Mouse (Mus musculus): ENCODE results near the gene Prtg. TPM values are rescaled to one million over a fixed set of nuclear protein-coding genes. Genes with fewer than 3 reads are reported as not detected.
A peak's percentile ranks its signal among the peaks of the same experiment; 100 is the strongest.

Prtg gene
- total RNA-seq, 2 experiments from 2014 or later = 1.5 to 1.8 TPM

DNA sequence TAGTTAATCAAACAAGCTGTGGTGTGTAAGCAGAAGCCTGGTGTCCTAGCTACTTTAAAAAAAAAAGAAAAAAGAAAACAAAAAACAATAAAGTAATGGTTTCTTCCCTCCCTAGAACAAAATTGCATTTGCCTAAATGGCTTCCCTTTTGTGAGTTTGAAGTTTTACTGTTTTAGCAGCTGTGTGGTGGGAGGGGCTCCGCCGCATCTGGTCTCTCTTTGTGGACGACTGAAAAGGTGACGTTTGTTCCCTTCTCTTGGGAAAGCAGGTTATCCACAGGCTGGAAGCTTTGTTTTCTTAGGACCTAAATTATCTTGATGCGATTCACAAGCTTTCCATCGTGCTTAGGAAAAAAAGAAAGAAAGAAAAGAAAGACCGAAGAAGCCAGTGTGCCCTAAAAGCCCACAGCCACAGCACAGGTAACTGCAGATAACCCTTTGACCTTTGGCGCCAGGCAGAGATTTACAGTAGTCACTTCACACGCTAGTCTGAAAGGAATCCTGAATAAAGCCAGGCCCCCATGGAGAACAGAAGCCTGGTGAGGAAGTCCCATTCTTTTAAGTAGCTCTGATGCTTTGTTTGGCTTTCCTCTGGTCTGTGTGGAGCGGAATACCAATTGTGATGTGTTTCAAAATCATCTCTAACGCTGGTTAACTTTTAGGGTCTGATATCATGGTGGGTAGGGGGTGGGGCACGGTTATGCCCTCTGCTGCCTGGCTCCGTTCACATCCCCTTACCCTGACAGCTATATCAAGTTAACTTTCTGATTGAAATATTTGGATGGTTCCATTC lies 65.0 kb downstream of the Prtg start:
- H3K27ac ChIP-seq = no peak overlapping the region
- DNase-seq (ENCODE audit: extremely low spot score in 1 of 2, low spot score in 2 of 2) = no peak
- no peak overlapping the region; the same call in 1 of the 2 replicates for H3K4me3 ChIP-seq
- no peak for TF ChIP-seq CTCF (IDR thresholded peaks at IDR 0.05)
- intact Hi-C loops (cut with DNase I) = no loop called here

DNA sequence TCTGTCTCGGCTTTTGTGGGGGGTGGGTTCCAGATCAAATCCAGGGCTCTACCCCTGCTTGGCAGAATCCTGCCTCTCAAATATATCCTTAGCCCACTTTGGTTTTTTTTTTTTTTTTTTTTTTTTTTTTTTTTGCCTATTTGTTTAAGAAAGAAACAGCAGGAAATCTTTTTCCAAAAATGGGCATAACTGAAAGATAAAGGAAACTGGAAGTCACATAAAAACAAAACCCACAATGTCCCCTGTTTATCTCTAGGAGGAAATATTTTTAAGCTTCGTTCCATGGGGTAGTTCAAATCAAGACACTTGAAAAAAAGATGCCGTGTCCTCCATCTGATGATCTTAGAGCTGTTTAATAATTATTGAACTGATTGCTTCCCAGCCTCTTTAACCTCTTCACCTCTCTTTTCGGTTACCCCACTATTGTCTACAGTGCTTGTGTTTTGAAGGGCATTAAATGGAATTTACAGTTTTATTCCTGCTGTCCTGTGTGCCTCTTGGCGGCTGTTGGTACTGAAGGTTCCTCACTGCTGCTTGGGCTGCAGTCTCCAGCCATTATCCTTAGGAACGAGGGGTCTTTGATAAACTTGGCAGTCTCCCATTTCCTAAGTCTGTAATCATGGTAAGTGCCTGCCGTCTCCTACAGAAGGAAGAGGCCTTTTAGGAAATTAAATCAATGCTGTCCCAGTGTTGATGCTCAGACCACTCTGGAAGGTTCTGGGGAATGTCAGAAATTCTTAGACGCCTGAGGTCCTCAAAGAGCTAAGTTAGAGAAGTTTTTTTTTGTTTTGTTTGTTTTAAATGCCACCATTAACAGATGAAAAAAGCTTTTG lies 65.8 kb downstream of the Prtg start:
- DNase-seq (ENCODE audit: extremely low spot score in 1 of 2, low spot score in 2 of 2) = no peak
- no peak overlapping the region for H3K4me3 ChIP-seq
- no peak overlapping the region for H3K27ac ChIP-seq
- intact Hi-C loops (cut with DNase I) = no loop called here
- no peak for TF ChIP-seq CTCF (IDR thresholded peaks at IDR 0.05)

DNA sequence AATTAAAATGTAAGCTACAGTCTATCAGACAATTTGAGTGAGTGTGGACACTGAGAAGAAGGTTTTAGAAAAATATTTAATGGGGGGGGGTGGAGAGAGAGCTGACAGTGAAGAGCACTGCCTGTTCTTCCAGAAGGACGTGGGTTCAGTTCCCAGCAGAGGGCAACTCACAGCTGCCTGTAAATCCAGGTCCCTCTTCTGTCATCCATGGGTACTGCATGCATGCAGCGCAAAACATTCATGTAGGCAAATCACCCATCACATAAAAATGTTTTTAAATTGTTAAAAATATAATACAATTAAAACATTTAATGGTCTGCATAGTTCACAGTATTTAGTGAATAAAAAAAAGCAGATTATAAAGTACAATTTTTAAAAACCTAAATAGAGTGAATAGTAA lies 69.2 kb downstream of the Prtg start:
- no peak for DNase-seq (ENCODE audit: extremely low spot score in 1 of 2, low spot score in 2 of 2)
- intact Hi-C loops (cut with DNase I) = no loop called here
- TF ChIP-seq CTCF (IDR thresholded peaks at IDR 0.05) = peak; percentile 26
- Histone ChIP-seq H3K4me3 (no peak overlapping the region), H3K27ac (no peak overlapping the region)

DNA sequence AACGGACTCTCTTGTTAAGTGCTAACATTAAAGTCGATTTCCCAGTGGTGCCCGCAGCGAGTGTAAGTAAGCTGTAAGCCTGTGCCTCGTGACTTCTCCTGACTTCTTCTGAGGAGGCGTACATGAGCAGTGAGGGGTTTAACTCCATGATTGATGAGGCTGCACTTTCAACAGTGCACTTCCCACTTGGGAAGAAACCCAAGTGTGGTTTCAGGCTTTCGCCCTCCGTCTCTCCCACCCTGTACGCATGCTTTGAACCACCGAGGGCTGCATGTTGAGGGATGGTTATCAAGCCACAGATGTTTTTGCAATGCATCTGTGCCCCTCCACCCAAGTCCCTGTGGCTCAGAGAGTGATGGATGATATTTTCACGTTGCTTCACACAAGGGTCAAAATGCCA lies 71.2 kb downstream of the Prtg start:
- no peak for DNase-seq (ENCODE audit: extremely low spot score in 1 of 2, low spot score in 2 of 2)
- intact Hi-C loops (cut with DNase I) = no loop called here
- Histone ChIP-seq H3K27ac (no peak overlapping the region), H3K4me3 (no peak overlapping the region)
- TF ChIP-seq CTCF (IDR thresholded peaks at IDR 0.05) = no peak

DNA sequence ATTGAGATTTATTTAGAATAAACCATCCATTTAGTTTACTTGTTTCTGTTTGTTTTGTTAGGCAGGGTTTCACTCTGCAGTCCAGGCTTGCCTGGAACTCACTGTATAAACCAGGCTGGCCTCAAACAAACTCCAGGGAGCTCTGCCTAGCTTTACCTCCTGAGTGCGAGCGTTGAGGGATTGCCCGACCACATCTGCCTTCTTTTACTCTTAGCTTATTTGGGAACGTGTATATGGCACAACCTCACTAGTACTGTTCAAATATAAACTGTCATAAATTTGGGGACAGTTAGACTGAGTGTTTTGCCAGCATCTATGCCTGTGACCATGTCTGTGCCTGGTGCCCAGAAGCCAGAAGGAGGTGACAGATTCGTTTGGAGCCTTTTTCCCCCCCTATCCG lies 72.0 kb downstream of the Prtg start:
- TF ChIP-seq CTCF (IDR thresholded peaks at IDR 0.05) = no peak
- H3K4me3 ChIP-seq = no peak overlapping the region
- intact Hi-C loops (cut with DNase I) = no loop called here
- no peak for DNase-seq (ENCODE audit: extremely low spot score in 1 of 2, low spot score in 2 of 2)
- no peak overlapping the region for H3K27ac ChIP-seq

DNA sequence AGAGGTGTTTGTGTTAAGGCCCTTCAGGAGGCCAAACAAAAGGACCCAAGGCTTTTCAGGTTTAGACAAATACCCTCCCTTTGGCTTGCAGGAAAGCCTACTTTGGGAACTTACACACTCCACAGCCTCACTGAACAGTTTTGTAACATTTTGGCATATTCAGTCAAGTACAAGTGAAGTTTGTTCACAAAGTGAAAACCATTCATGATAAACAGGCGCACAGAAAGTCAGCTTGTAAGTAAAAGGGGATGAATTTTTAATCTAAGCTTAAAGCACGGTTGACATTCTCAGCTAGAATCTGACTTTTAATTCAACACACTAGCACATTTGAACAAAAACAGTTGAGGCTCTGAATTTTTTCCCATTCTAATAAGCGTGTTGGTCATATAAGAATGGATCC lies 72.9 kb downstream of the Prtg start:
- Histone ChIP-seq H3K4me3 (no peak overlapping the region), H3K27ac (no peak overlapping the region)
- TF ChIP-seq CTCF (IDR thresholded peaks at IDR 0.05) = no peak
- DNase-seq (ENCODE audit: extremely low spot score in 1 of 2, low spot score in 2 of 2) = no peak
- intact Hi-C loops (cut with DNase I) = no loop called here

DNA sequence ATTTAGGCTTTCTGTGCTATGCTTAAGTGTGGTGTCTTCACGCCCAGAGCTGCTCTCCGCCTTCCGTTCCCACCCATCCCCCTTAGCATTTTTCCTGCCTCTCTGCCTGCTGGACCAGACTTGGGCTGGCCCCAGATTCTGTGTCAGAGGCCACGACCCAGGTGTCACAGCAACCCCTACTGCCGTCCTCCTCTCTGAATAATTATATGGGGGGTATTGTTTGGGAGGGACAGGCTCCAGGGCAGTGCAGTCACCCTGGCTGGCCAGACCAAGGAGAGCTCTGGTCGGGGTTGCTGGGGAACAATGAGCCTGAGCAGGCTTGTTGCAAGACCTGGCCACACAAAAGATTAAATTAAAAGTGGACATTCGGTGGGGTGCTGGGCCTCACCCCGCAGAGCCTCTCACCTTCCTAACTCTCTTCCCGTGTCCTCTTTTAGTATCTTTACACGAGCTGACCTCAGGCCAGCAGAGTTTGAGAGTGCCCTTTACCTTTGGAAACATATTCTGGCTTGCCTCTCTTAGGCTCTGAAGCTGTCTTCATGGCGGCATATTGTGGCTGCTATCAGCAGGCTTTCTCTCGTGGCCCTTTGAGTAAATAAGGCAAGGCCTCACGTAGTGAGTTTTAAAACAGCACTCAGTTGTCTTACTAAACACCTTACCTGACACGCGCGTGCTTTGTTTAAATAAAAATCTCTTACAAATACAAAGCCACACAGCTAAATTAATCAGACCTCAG lies 73.7 kb downstream of the Prtg start:
- Histone ChIP-seq H3K4me3 (no peak overlapping the region), H3K27ac (no peak overlapping the region; the same call in 1 of the 2 replicates)
- no peak for DNase-seq (ENCODE audit: extremely low spot score in 1 of 2, low spot score in 2 of 2)
- no peak for TF ChIP-seq CTCF (IDR thresholded peaks at IDR 0.05)
- intact Hi-C loops (cut with DNase I) = loop anchor here (5.0 kb wide), 1 partner anchor 73 kb away; the partner anchor contains the start of gene Prtg

DNA sequence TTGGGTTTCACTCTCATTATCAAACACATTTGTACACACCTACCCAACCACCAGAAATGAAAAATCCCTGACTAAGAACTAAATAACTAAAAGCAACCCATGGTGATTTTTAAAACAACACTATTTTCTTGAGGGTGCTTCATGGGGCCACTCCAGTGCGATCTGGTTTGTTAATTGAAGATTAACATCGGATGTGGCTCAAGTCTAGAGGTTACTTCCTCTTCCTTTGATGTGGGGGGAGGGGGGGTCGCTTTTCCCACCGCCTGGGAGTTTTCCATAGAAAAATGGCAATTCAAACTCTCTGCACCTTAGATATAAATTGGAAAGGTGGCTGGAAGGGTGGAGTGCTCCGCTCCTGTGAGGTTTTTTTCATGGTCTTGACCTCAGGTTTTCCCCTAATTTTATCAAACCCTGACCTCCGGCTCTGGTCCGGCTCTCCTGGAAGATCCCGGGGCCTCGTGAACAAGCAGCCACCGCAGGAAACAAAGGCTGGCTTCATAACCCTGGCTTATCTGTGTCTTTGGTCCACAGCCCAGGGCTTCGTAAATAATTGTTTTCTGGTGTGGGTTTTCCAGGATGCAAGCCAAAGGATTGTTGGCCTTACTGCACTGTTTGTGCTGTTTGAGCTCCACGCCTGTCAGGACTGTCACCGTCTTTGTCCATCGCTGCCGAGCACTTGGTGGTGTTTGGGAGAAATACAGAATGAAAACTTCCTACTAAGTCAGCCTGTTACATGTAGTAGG lies 74.5 kb downstream of the Prtg start:
- no peak for DNase-seq (ENCODE audit: extremely low spot score in 1 of 2, low spot score in 2 of 2)
- TF ChIP-seq CTCF (IDR thresholded peaks at IDR 0.05) = no peak
- H3K27ac ChIP-seq = no peak overlapping the region; the same call in 1 of the 2 replicates
- no peak overlapping the region for H3K4me3 ChIP-seq
- intact Hi-C loops (cut with DNase I) = loop anchor here (5.0 kb wide), 1 partner anchor 74 kb away; the partner anchor contains the start of gene Prtg

DNA sequence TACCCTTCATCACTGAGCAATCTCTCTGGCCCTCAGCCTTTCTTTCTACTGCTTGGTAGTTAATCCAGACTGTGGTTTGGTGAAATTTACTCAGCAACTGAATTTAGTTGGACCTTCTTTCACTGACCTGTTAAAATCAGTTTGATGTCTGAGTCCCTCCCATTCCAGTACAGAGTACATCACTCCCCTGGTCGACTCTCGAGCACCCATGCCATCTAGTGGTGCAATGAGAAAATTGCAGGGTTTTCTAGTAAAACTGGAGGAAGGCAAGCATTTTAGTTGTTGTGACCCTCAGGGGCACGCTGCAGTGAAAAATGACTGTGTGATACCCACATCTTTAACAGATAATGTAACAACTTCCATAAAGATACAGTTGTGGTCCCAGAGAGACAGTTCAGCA lies 77.3 kb downstream of the Prtg start:
- peak; percentile 93 for TF ChIP-seq CTCF (IDR thresholded peaks at IDR 0.05)
- Histone ChIP-seq H3K27ac (no peak overlapping the region), H3K4me3 (no peak overlapping the region)
- intact Hi-C loops (cut with DNase I) = loop anchor here (1.0 to 5.0 kb wide), 2 partner anchors 77 to 118 kb away; partner anchors contain the start of gene Prtg
- peak; percentile 46 to 61 for DNase-seq (ENCODE audit: extremely low spot score in 1 of 2, low spot score in 2 of 2)

DNA sequence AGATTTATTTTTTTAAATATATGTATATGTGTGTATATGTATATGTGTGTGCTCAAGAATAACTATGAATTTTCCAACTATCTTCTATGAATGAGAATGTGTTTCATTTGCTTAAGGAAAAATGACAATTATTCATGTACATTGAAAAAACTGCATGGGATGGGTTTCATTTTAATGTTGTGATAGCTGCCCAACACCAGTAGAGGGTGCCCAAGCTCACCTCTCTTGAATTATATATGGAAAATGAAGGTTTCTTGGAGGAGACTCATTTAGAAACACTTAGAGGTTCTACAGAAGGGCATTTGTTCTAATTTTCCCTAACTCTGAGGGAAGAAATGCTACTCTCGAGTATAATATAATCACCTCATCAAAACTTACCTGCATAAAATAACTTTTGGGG lies 83.1 kb downstream of the Prtg start:
- Histone ChIP-seq H3K27ac (no peak overlapping the region), H3K4me3 (no peak overlapping the region)
- peak; percentile 77 for TF ChIP-seq CTCF (IDR thresholded peaks at IDR 0.05)
- DNase-seq (ENCODE audit: extremely low spot score in 1 of 2, low spot score in 2 of 2) = no peak
- intact Hi-C loops (cut with DNase I) = loop anchor here (5.0 kb wide), 2 partner anchors 63 to 203 kb away; no protein-coding TSS in a partner anchor
